Mouse (Mus musculus) gastrocnemius, postnatal 36 days (tissue): ENCODE data around the gene Tril. TPM values are rescaled to one million over a fixed set of nuclear protein-coding genes. Genes with fewer than 3 reads are reported as not detected.

Experiments used
- DNase-seq, 2 experiments: peaks; one replicate each; pipeline ENCODE4 v3.0.0; 2022
- intact Hi-C: fragments of 180-260 bp; cut with DNase I; formaldehyde crosslinking; loops from one replicate; pipeline ENCODE4 v1.15.1; 2025
- total RNA-seq, 2 experiments: library from RNA; stranded (reverse); gene quantifications; 2 replicates each; pipeline ENCODE4 v1.2.3; 2021

The Tril gene
- total RNA-seq, 2 experiments from 2014 or later = 2.2 to 3.0 TPM

GRCm38 (mm10) chr6:53765731-53766130 lies 54.9 kb downstream of the Tril start:
- DNase-seq = no peak
- intact Hi-C loops = no loop called here

Other genes starting within 250 kb of the Tril start
- not detected for gene Cpvl, start 157.8 kb upstream of the Tril start, total RNA-seq
- 1 to 10 TPM; 1.1 to 1.5 TPM for gene Chn2, start 218.7 kb upstream of the Tril start, total RNA-seq